8 mouse cellular contexts compared by ENCODE assay signal in the genomic region with DNA sequence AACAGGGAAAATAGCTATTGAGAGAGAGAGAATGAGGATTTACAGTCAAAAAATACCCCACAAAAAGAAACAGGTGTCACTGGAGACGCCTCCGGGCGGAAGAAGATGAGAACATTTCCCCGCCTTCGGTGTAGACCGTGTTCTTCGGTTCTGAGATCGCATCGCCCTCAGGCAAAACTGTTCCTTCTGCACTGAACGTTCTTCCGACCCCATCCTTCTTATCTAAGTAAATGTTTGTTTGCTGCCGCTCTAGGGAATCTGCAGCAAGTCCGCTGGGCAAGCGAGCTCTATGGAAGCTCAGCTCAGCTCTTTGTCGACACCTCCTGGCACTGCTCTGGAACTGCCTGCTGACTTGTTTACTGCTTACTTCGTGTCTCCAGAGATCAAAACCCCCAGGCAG. TPM values are rescaled to one million over a fixed set of nuclear protein-coding genes. Genes with fewer than 3 reads are reported as not detected.
DNase-seq lines count a peak whose midpoint lies in the region; ATAC-seq and TF ChIP-seq lines count a peak whose summit lies in the region.

No protein-coding gene starts in this region.

- no peaks in the 10 kb centered on the region for H3K79me2 ChIP-seq in macrophage (ENCODE audit: inconsistent target)

- TF ChIP-seq CTCF in left cerebral cortex, adult 2 months (IDR thresholded peaks at IDR 0.05), result peak; percentile 92

- H3K27ac ChIP-seq in left cerebral cortex, adult 2 months, result peak overlapping the region; percentile 84
- H3K27ac ChIP-seq in macrophage, result no peak overlapping the region

- 4% methylated on average over 16 of the region's 16 CpGs for WGBS in macrophage (ENCODE audit: missing documents)

- intact Hi-C loops in left cerebral cortex, adult 2 months (cut with DNase I), result loop anchor here (1.0 to 5.0 kb wide), 6 partner anchors 49 to 1128 kb away; a partner anchor contains a TSS

- peak overlapping the region; percentile 61 for H3K4me3 ChIP-seq in left cerebral cortex, adult 2 months
- H3K4me3 ChIP-seq in macrophage (ENCODE audit: inconsistent target), result peak overlapping the region; percentile 36

- DNase-seq in gastrocnemius, adult 8-10 months (ENCODE audit: low spot score in 2 of 2), result peak; percentile 31 to 56
- peak; percentile 56 for DNase-seq in hindlimb bud, embryonic 11.5 days (ENCODE audit: extremely low spot score, low read depth, low spot score)
- peak; percentile 77 to 78 for DNase-seq in left cerebral cortex, adult 2 months (ENCODE audit: extremely low spot score in 1 of 2, low spot score in 2 of 2)
- peak; percentile 82 for DNase-seq in right cerebral cortex, adult 18-20 months
- DNase-seq in urinary bladder, postnatal 14 days (ENCODE audit: low spot score), result peak; percentile 71

- H3K36me3 ChIP-seq in macrophage (ENCODE audit: inconsistent target), result no peaks in the 10 kb centered on the region

- peak; percentile 85 for ATAC-seq in activated CD4-positive, CD25-positive, alpha-beta regulatory T cell, adult 4 months
- peak; percentile 93 for ATAC-seq in common myeloid progenitor, adult 5-6 weeks (replicated peaks; ENCODE audit: low read depth, poor library complexity, severe bottlenecking)

RNA-seq across cellular contexts. Expression of a gene that starts 5.0 kb away (rescaled TPM):
- polyA plus RNA-seq in activated CD4-positive, CD25-positive, alpha-beta regulatory T cell, adult 4 months (2017; shearing (Covaris generic)), result not detected
- not detected in 2 replicates for total RNA-seq in common myeloid progenitor, adult 5-6 weeks (2017)
- total RNA-seq in gastrocnemius, adult 8-10 months (2022), result under 1 TPM in 1 of 4 experiments, not detected in 3; 0.05 TPM
- under 1 TPM; 0.23 to 0.42 TPM for total RNA-seq in left cerebral cortex, adult 2 months (2021)
- total RNA-seq in macrophage (2018; cell fraction: chromatin; rRNA removed), result not detected
- not detected for total RNA-seq in macrophage (2018; cell fraction: cytosol; rRNA removed)
- under 1 TPM in 1 of 26 experiments, not detected in 25; 0.06 TPM for total RNA-seq in macrophage (2018; cell fraction: nucleus; rRNA removed)
- not detected in 3 replicates for polyA plus RNA-seq in macrophage (2018)

RNA-seq across cellular contexts. Expression of a gene that starts 38.3 kb away (rescaled TPM):
- polyA plus RNA-seq in activated CD4-positive, CD25-positive, alpha-beta regulatory T cell, adult 4 months (2017; shearing (Covaris generic)), result 10 to 100 TPM; 65.0 to 68.7 TPM
- 59.2 and 68.9 TPM in 2 replicates for total RNA-seq in common myeloid progenitor, adult 5-6 weeks (2017)
- total RNA-seq in gastrocnemius, adult 8-10 months (2022), result 10 to 100 TPM; 60.5 to 70.7 (median 68.5) TPM
- 10 to 100 TPM; 68.3 to 70.9 TPM for total RNA-seq in left cerebral cortex, adult 2 months (2021)
- 10 to 100 TPM; 24.3 to 80.9 (median 53.5) TPM for total RNA-seq in macrophage (2018; cell fraction: chromatin; rRNA removed)
- 10 to 100 TPM; 28.5 to 41.5 (median 36.1) TPM for total RNA-seq in macrophage (2018; cell fraction: cytosol; rRNA removed)
- 10 to 100 TPM; 22.1 to 54.1 (median 34.1) TPM for total RNA-seq in macrophage (2018; cell fraction: nucleus; rRNA removed)
- 34.0 to 42.2 TPM (median 35.1 TPM) in 3 replicates for polyA plus RNA-seq in macrophage (2018)
